Mouse (Mus musculus): Measurements from ENCODE around the gene Ano2. TPM values are rescaled to one million over a fixed set of nuclear protein-coding genes. Genes with fewer than 3 reads are reported as not detected.

Gene Ano2
- total and polyA plus RNA-seq, 3 experiments, result not detected

GRCm38 (mm10) chr6:125803364-125804011 lies 113.3 kb downstream of the Ano2 start:
- TF ChIP-seq ZKSCAN1 (IDR thresholded peaks at IDR 0.05; ENCODE audit: borderline replicate concordance, low read depth, low read length) (no peak), MAFK (IDR thresholded peaks at IDR 0.05; ENCODE audit: insufficient replicate concordance, low read length) (no peak), MEF2A (IDR thresholded peaks at IDR 0.05; ENCODE audit: borderline replicate concordance, low read depth, low read length) (no peak), ZNF384 (IDR thresholded peaks at IDR 0.05; ENCODE audit: low read depth, low read length) (no peak)
- in situ Hi-C loops (cut with MboI; ENCODE audit: low pct_ligation_motif_present, low pct_unique_long_range_greater_than_20kb, low sequenced_read_pairs), result no loop called here
- dilution Hi-C loops (cut with MboI; ENCODE audit: extremely low pct_ligation_motif_present, extremely low pct_unique_long_range_greater_than_20kb, low sequenced_read_pairs), result no loop called here

GRCm38 (mm10) chr6:125808996-125809649 lies 118.9 kb downstream of the Ano2 start:
- no peaks in the 10 kb centered on the region for H3K9me3 ChIP-seq (replicated peaks; ENCODE audit: low read length)
- in situ Hi-C loops (cut with MboI; ENCODE audit: low pct_ligation_motif_present, low pct_unique_long_range_greater_than_20kb, low sequenced_read_pairs) (no loop called here), dilution Hi-C loops (cut with MboI; ENCODE audit: extremely low pct_ligation_motif_present, extremely low pct_unique_long_range_greater_than_20kb, low sequenced_read_pairs) (no loop called here)
- no peaks in the 10 kb centered on the region for H3K79me2 ChIP-seq (replicated peaks; ENCODE audit: control insufficient read depth, extremely low read depth, insufficient read depth, poor library complexity, severe bottlenecking)
- no peak overlapping the region for H3K9ac ChIP-seq (ENCODE audit: insufficient read depth, low read depth)
- H3K4me3 ChIP-seq (replicated peaks in 1 of 3; ENCODE audit: low read depth in 2 of 3, low read length in 2 of 3, poor library complexity in 1 of 3), result no peak overlapping the region
- no peak overlapping the region for H3K27ac ChIP-seq (ENCODE audit: insufficient read depth, low read depth)
- TF ChIP-seq BHLHE40 (IDR thresholded peaks at IDR 0.05; ENCODE audit: low read depth, low read length) (no peak), MYC (IDR thresholded peaks at IDR 0.05; ENCODE audit: low read depth, low read length) (no peak), IRF4 (IDR thresholded peaks at IDR 0.05; ENCODE audit: low read depth, low read length) (no peak), CHD2 (IDR thresholded peaks at IDR 0.05; ENCODE audit: low read length) (no peak)
- H3K36me3 ChIP-seq (replicated peaks in 1 of 2; ENCODE audit: control insufficient read depth in 1 of 2, insufficient read depth in 1 of 2, low read length in 1 of 2), result no peaks in the 10 kb centered on the region
- peaks cover 86% of the 10 kb centered on the region for H3K27me3 ChIP-seq (replicated peaks)
- DNase-seq (ENCODE audit: extremely low read depth), result no peak
- no peaks in the 10 kb centered on the region for H3K4me1 ChIP-seq (ENCODE audit: control insufficient read depth in 1 of 2, insufficient read depth in 2 of 2)
- no peak overlapping the region for H3K4me2 ChIP-seq (ENCODE audit: insufficient read depth, low read depth, poor library complexity, severe bottlenecking)

More at GRCm38 (mm10) chr6:125803364-125804011, 113.3 kb downstream of the Ano2 start:
- Histone ChIP-seq H3K27me3 (replicated peaks) (peaks cover 74% of the 10 kb centered on the region), H3K4me2 (ENCODE audit: insufficient read depth, low read depth, poor library complexity, severe bottlenecking) (no peak overlapping the region), H3K79me2 (replicated peaks; ENCODE audit: control insufficient read depth, extremely low read depth, insufficient read depth, poor library complexity, severe bottlenecking) (no peaks in the 10 kb centered on the region), H3K4me1 (ENCODE audit: control insufficient read depth in 1 of 2, insufficient read depth in 2 of 2) (no peaks in the 10 kb centered on the region), H3K27ac (ENCODE audit: insufficient read depth, low read depth) (no peak overlapping the region), H3K36me3 (replicated peaks in 1 of 2; ENCODE audit: control insufficient read depth in 1 of 2, insufficient read depth in 1 of 2, low read length in 1 of 2) (no peaks in the 10 kb centered on the region), H3K9ac (ENCODE audit: insufficient read depth, low read depth) (no peak overlapping the region), H3K4me3 (replicated peaks in 1 of 3; ENCODE audit: low read depth in 2 of 3, low read length in 2 of 3, poor library complexity in 1 of 3) (no peak overlapping the region), H3K9me3 (replicated peaks; ENCODE audit: low read length) (no peaks in the 10 kb centered on the region)
- DNase-seq (ENCODE audit: extremely low read depth), result no peak

GRCm38 (mm10) chr6:125811395-125811794 lies 121.2 kb downstream of the Ano2 start:
- dilution Hi-C loops (cut with MboI; ENCODE audit: extremely low pct_ligation_motif_present, extremely low pct_unique_long_range_greater_than_20kb, low sequenced_read_pairs), result no loop called here
- Histone ChIP-seq H3K27ac (ENCODE audit: insufficient read depth, low read depth) (no peak overlapping the region), H3K36me3 (replicated peaks in 1 of 2; ENCODE audit: control insufficient read depth in 1 of 2, insufficient read depth in 1 of 2, low read length in 1 of 2) (no peaks in the 10 kb centered on the region), H3K4me3 (replicated peaks in 1 of 3; ENCODE audit: low read depth in 2 of 3, low read length in 2 of 3, poor library complexity in 1 of 3) (no peak overlapping the region), H3K79me2 (replicated peaks; ENCODE audit: control insufficient read depth, extremely low read depth, insufficient read depth, poor library complexity, severe bottlenecking) (no peaks in the 10 kb centered on the region), H3K4me2 (ENCODE audit: insufficient read depth, low read depth, poor library complexity, severe bottlenecking) (no peak overlapping the region), H3K9ac (ENCODE audit: insufficient read depth, low read depth) (no peak overlapping the region), H3K9me3 (replicated peaks; ENCODE audit: low read length) (no peaks in the 10 kb centered on the region), H3K27me3 (replicated peaks) (peaks cover 91% of the 10 kb centered on the region), H3K4me1 (ENCODE audit: control insufficient read depth in 1 of 2, insufficient read depth in 2 of 2) (no peaks in the 10 kb centered on the region)
- DNase-seq (ENCODE audit: extremely low read depth), result no peak
- TF ChIP-seq TCF12 (IDR thresholded peaks at IDR 0.05; ENCODE audit: low read depth, low read length) (no peak), NRF1 (IDR thresholded peaks at IDR 0.05; ENCODE audit: low read depth, low read length) (no peak), ZKSCAN1 (IDR thresholded peaks at IDR 0.05; ENCODE audit: borderline replicate concordance, low read depth, low read length) (no peak), SMC3 (IDR thresholded peaks at IDR 0.05; ENCODE audit: low read depth, low read length) (no peak), POLR2A (IDR thresholded peaks at IDR 0.05; ENCODE audit: low read depth, low read length) (no peak), EP300 (IDR thresholded peaks at IDR 0.05; ENCODE audit: low read length) (no peak)
- in situ Hi-C loops (cut with MboI; ENCODE audit: low pct_ligation_motif_present, low pct_unique_long_range_greater_than_20kb, low sequenced_read_pairs), result no loop called here
